Mouse (Mus musculus): ENCODE data around the gene Slc24a3. TPM values are rescaled to one million over a fixed set of nuclear protein-coding genes. Genes with fewer than 3 reads are reported as not detected.

The Slc24a3 gene
- polyA plus RNA-seq, 1 experiment from 2014 or later = 3.2 TPM

DNA sequence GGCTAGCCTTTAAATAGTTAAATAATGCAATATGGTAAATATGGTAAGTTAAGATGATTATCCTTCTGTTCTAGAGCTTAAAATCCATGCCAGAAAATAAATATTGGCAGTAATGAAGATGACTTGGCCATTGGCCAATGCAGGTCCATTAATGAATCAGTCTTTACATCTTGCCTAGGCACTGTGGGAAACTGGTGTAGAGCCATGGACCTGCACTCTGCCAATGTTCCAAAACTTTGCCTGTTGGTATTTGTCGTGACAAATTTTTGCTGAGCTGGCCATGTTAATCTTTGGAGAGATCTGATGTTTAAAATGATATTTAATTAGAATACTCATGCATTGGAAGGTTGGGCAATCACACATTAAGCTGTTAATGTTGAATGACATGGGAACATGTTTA, 129.4 kb downstream of the Slc24a3 start:
- H3K4me2 ChIP-seq (replicated peaks) = no peak overlapping the region
- no peaks in the 10 kb centered on the region for H3K27me3 ChIP-seq
- no peaks in the 10 kb centered on the region for H3K36me3 ChIP-seq
- no peak overlapping the region for H3K9ac ChIP-seq (replicated peaks)
- 81% methylated on average over 1 of the region's 1 CpGs for WGBS
- no peak overlapping the region for H3K4me3 ChIP-seq
- no peaks in the 10 kb centered on the region for H3K9me3 ChIP-seq
- no peak overlapping the region for H3K27ac ChIP-seq (replicated peaks)
- no peak for ATAC-seq (ENCODE audit: low FRiP score, low read depth)
- H3K4me1 ChIP-seq = no peaks in the 10 kb centered on the region

DNA sequence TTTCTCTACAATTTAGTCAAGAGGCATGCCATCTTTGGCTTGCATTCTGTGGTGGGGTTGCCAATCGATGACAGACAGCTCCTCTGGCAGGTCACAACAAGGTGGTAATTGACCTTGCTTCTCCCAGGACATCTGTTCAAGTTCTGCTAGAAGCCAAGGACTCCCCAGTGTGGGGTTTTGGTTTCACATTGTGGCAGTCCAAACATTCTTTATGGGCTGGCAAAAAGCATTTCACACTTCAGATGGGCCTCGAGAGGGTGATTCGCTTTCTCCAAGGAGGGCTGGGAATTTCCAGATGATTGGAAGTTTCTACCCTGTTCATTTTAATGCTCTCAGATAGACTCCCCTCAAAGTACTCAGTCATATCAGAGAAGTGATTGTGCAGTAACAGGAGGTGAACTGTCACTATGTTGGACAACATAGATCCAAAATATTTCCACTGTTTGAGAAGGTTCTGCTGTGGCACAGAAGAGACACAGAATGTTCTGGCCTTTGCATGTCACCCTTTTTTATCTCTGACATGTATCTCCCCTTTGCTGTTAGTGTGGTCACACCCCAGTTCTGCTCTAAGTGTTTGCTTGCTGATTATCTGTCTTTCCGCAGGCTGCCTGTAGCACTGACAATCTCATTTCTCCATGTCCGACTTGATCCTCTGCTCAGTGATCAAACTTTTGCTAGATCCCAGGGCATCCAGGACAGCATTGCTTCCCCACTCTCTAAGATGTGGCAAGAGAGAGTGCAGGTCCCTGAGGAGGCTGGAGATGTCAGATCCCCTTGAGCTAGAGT, 132.6 kb downstream of the Slc24a3 start:
- no peak for ATAC-seq (ENCODE audit: low FRiP score, low read depth)
- Histone ChIP-seq H3K36me3 (no peaks in the 10 kb centered on the region), H3K27me3 (no peaks in the 10 kb centered on the region), H3K9me3 (no peaks in the 10 kb centered on the region), H3K9ac (replicated peaks) (no peak overlapping the region), H3K27ac (replicated peaks) (no peak overlapping the region), H3K4me1 (no peaks in the 10 kb centered on the region), H3K4me3 (no peak overlapping the region), H3K4me2 (replicated peaks) (no peak overlapping the region)
- WGBS = 87% methylated on average over 5 of the region's 5 CpGs

- H3K4me1 ChIP-seq = no peaks in the 10 kb centered on the region
- no peak overlapping the region for H3K9ac ChIP-seq (replicated peaks)
- H3K4me2 ChIP-seq (replicated peaks) = no peak overlapping the region
- H3K27ac ChIP-seq (replicated peaks) = no peak overlapping the region
- no peak for ATAC-seq (ENCODE audit: low FRiP score, low read depth)
- H3K27me3 ChIP-seq = no peaks in the 10 kb centered on the region
- H3K9me3 ChIP-seq = no peaks in the 10 kb centered on the region
- H3K4me3 ChIP-seq = no peak overlapping the region
- WGBS = 72% methylated on average over 2 of the region's 2 CpGs
- H3K36me3 ChIP-seq = no peaks in the 10 kb centered on the region
Observed at GRCm38 (mm10) chr2:145307231-145307883, 139.8 kb downstream of the Slc24a3 start.

- ATAC-seq (ENCODE audit: low FRiP score, low read depth) = no peak
Observed at GRCm38 (mm10) chr2:145318916-145319315, 151.4 kb downstream of the Slc24a3 start.

DNA sequence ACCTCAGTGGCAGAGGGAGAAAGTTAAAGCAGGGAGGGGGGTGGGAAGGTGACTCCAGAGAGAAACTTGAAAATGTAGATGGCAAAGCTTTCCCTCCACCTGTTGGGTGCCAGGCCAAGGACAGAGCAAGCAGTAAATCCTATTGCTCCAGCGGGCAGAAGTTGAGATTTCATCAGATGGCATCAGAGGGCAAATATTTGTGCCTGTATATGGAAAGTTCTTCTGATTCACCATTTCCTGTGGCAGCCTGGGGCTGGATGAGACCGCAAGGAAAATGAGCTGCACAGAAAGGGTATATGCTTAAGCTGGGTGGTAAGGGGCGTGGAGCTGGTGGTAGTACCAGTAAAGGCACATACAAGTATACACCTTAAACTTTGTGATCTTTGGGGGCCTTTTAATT, 153.7 kb downstream of the Slc24a3 start:
- no peak overlapping the region for H3K4me3 ChIP-seq
- no peak overlapping the region for H3K9ac ChIP-seq (replicated peaks)
- no peaks in the 10 kb centered on the region for H3K27me3 ChIP-seq
- ATAC-seq (ENCODE audit: low FRiP score, low read depth) = no peak
- no peaks in the 10 kb centered on the region for H3K9me3 ChIP-seq
- no peaks in the 10 kb centered on the region for H3K36me3 ChIP-seq
- no peak overlapping the region for H3K4me2 ChIP-seq (replicated peaks)
- WGBS = 90% methylated on average over 3 of the region's 3 CpGs
- H3K4me1 ChIP-seq = no peaks in the 10 kb centered on the region
- no peak overlapping the region for H3K27ac ChIP-seq (replicated peaks)

More at GRCm38 (mm10) chr2:145318916-145319315, 151.4 kb downstream of the Slc24a3 start:
- Histone ChIP-seq H3K9ac (replicated peaks) (no peak overlapping the region), H3K4me2 (replicated peaks) (no peak overlapping the region), H3K4me3 (no peak overlapping the region), H3K9me3 (no peaks in the 10 kb centered on the region), H3K4me1 (no peaks in the 10 kb centered on the region), H3K27me3 (no peaks in the 10 kb centered on the region), H3K27ac (replicated peaks) (no peak overlapping the region), H3K36me3 (no peaks in the 10 kb centered on the region)
- 61% methylated on average over 2 of the region's 2 CpGs for WGBS

DNA sequence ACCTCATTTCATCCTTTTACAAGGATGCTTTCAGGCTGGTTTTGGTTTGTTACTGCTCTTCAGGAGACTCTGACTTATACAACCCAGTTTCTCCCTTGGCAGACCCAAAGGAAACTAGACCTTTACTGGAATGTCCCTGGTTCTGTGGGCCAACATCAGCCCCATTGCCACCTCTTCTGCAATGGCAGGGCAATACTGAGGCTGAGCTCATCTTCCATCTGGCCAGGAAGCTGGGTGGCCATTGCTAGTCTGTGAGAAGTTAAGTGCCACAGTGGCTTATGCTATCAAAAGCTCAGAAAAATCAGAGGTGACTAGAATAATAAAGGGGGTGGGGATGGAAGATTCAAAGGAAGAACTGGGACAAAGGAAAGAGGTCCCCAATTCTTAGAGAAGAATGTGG, 154.2 kb downstream of the Slc24a3 start:
- H3K9ac ChIP-seq (replicated peaks) = no peak overlapping the region
- no peaks in the 10 kb centered on the region for H3K9me3 ChIP-seq
- no peaks in the 10 kb centered on the region for H3K27me3 ChIP-seq
- H3K4me1 ChIP-seq = no peaks in the 10 kb centered on the region
- no peaks in the 10 kb centered on the region for H3K36me3 ChIP-seq
- H3K4me2 ChIP-seq (replicated peaks) = no peak overlapping the region
- no peak overlapping the region for H3K4me3 ChIP-seq
- H3K27ac ChIP-seq (replicated peaks) = no peak overlapping the region
- no peak for ATAC-seq (ENCODE audit: low FRiP score, low read depth)

DNA sequence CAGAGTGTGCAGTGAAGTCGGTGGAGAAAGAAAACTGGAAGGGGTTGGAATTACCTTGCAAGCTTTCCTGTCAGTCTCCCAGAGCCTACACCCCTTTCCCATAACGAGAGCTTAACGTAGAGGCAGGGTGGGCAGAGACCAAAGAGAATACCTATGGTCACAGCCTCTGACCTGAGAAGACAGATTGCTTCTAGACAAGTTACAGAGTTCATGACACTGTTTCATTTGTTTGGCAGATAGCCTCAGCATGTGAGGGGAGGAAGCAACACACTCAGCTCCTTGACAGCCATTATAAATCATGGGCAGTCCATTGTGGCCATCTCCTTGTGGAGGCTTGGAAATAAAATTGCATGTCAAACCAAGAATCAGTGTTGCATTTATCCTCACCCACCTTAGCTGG, 156.9 kb downstream of the Slc24a3 start:
- Histone ChIP-seq H3K4me2 (replicated peaks) (no peak overlapping the region), H3K9ac (replicated peaks) (no peak overlapping the region), H3K27me3 (no peaks in the 10 kb centered on the region), H3K27ac (replicated peaks) (no peak overlapping the region), H3K4me1 (no peaks in the 10 kb centered on the region), H3K9me3 (no peaks in the 10 kb centered on the region), H3K4me3 (no peak overlapping the region), H3K36me3 (no peaks in the 10 kb centered on the region)
- ATAC-seq (ENCODE audit: low FRiP score, low read depth) = no peak
- WGBS = 86% methylated on average over 3 of the region's 3 CpGs

- no peak for ATAC-seq (ENCODE audit: low FRiP score, low read depth)
- Histone ChIP-seq H3K36me3 (no peaks in the 10 kb centered on the region), H3K27ac (replicated peaks) (no peak overlapping the region), H3K9me3 (no peaks in the 10 kb centered on the region), H3K27me3 (no peaks in the 10 kb centered on the region), H3K9ac (replicated peaks) (no peak overlapping the region), H3K4me2 (replicated peaks) (no peak overlapping the region), H3K4me3 (no peak overlapping the region), H3K4me1 (no peaks in the 10 kb centered on the region)
- WGBS = 78% methylated on average over 4 of the region's 4 CpGs
Observed at GRCm38 (mm10) chr2:145325852-145326251, 158.3 kb downstream of the Slc24a3 start.

DNA sequence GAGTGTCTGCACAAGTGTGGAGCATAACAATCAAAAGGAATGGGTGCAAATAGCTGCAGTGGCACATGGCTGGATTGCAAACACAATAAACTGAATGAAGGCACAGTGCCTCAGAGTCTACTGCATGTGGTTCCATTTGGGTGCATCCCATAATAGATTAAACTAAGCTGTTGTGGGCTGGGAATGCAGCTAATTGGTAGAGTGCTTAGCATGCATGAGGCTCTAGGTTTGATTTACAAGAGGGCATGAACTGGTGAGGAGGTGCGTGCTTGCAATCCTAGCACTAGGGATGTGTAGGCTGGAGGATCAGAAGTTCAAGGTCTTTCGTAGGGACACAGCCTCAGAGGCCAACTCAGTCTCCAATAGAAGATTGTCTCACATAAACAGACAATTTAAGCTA, 159.0 kb downstream of the Slc24a3 start:
- Histone ChIP-seq H3K27me3 (no peaks in the 10 kb centered on the region), H3K4me1 (no peaks in the 10 kb centered on the region), H3K9me3 (no peaks in the 10 kb centered on the region), H3K9ac (replicated peaks) (no peak overlapping the region), H3K27ac (replicated peaks) (no peak overlapping the region), H3K4me2 (replicated peaks) (no peak overlapping the region), H3K4me3 (no peak overlapping the region), H3K36me3 (no peaks in the 10 kb centered on the region)
- no peak for ATAC-seq (ENCODE audit: low FRiP score, low read depth)
- WGBS = 91% methylated on average over 2 of the region's 2 CpGs

DNA sequence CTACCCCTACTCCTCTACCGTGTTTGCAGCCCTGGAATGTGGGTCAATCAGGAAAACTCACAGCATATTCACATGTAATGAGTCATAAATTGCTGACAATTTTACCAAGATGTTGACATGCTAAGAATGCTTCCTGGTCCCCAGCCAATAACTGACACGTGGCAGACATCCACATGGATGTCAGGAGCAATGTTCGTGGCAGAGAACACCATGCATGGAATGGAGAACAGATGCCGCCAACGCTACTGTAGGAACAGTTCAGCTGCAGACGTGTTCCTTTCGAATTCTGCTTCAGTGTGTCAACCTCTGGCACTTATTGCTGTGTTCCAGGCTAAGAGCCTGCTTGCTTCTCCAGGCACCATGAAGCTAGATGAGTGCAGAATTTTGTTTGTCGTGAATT, 162.2 kb downstream of the Slc24a3 start:
- Histone ChIP-seq H3K27me3 (no peaks in the 10 kb centered on the region), H3K36me3 (no peaks in the 10 kb centered on the region), H3K9ac (replicated peaks) (no peak overlapping the region), H3K9me3 (no peaks in the 10 kb centered on the region), H3K4me1 (no peaks in the 10 kb centered on the region), H3K4me2 (replicated peaks) (no peak overlapping the region), H3K4me3 (no peak overlapping the region), H3K27ac (replicated peaks) (no peak overlapping the region)
- ATAC-seq (ENCODE audit: low FRiP score, low read depth) = no peak
- 89% methylated on average over 8 of the region's 8 CpGs for WGBS

- Histone ChIP-seq H3K36me3 (no peaks in the 10 kb centered on the region), H3K27ac (replicated peaks) (no peak overlapping the region), H3K27me3 (no peaks in the 10 kb centered on the region), H3K9ac (replicated peaks) (no peak overlapping the region), H3K4me1 (no peaks in the 10 kb centered on the region), H3K9me3 (no peaks in the 10 kb centered on the region), H3K4me3 (no peak overlapping the region), H3K4me2 (replicated peaks) (no peak overlapping the region)
- no peak for ATAC-seq (ENCODE audit: low FRiP score, low read depth)
- 93% methylated on average over 1 of the region's 1 CpGs for whole genome bisulfite sequencing
Observed at GRCm38 (mm10) chr2:145331525-145331924, 164.0 kb downstream of the Slc24a3 start.

GRCm38 (mm10) chr2:145333466-145333865, 165.9 kb downstream of the Slc24a3 start:
- no peak for ATAC-seq (ENCODE audit: low FRiP score, low read depth)
- Histone ChIP-seq H3K27me3 (no peaks in the 10 kb centered on the region), H3K4me3 (no peak overlapping the region), H3K9ac (replicated peaks) (no peak overlapping the region), H3K27ac (replicated peaks) (no peak overlapping the region), H3K36me3 (no peaks in the 10 kb centered on the region), H3K9me3 (no peaks in the 10 kb centered on the region), H3K4me2 (replicated peaks) (no peak overlapping the region), H3K4me1 (no peaks in the 10 kb centered on the region)

- Histone ChIP-seq H3K36me3 (no peaks in the 10 kb centered on the region), H3K9me3 (no peaks in the 10 kb centered on the region), H3K4me1 (no peaks in the 10 kb centered on the region), H3K27ac (replicated peaks) (no peak overlapping the region), H3K27me3 (no peaks in the 10 kb centered on the region), H3K9ac (replicated peaks) (no peak overlapping the region), H3K4me3 (no peak overlapping the region), H3K4me2 (replicated peaks) (no peak overlapping the region)
- ATAC-seq (ENCODE audit: low FRiP score, low read depth) = no peak
Observed at GRCm38 (mm10) chr2:145336406-145336805, 168.9 kb downstream of the Slc24a3 start.

All from midbrain, embryonic 12.5 days (tissue).